Mouse (Mus musculus) limb, embryonic 13.5 days (tissue): Measurements from ENCODE around the gene Plg. TPM values are rescaled to one million over a fixed set of nuclear protein-coding genes. Genes with fewer than 3 reads are reported as not detected.
A peak's percentile ranks its signal among the peaks of the same experiment; 100 is the strongest.

ENCODE experiments used
- ATAC-seq: fragments of 200-750 bp; cut with Nextera tagmentation; 2 replicates; pipeline ENCODE4 v1.8.0; 2017; ENCODE audit warnings: low read depth, moderate number of reproducible peaks, moderate TSS enrichment; ENCODE audit not compliant: low FRiP score
- H3K27ac ChIP-seq: fragments of 300-500 bp; sonication (generic); 2 replicates; pipeline ENCODE4 v1.5.1; 2015; ENCODE audit warnings: inconsistent platforms, mild to moderate bottlenecking, moderate library complexity
- H3K27me3 ChIP-seq: fragments of 300-500 bp; sonication (generic); 2 replicates; pipeline ENCODE4 v1.6.1; 2015; ENCODE audit warnings: mild to moderate bottlenecking, inconsistent platforms
- H3K36me3 ChIP-seq: fragments of 300-500 bp; sonication (generic); 2 replicates; pipeline ENCODE4 v1.6.1; 2015; ENCODE audit warnings: inconsistent platforms, mild to moderate bottlenecking, moderate library complexity
- H3K4me1 ChIP-seq: fragments of 300-500 bp; sonication (generic); 2 replicates; pipeline ENCODE4 v1.6.1; 2015; ENCODE audit warnings: inconsistent platforms
- H3K4me2 ChIP-seq: fragments of 300-500 bp; sonication (generic); replicated peaks from 2 replicates; pipeline ENCODE4 v1.6.1; 2015; ENCODE audit warnings: inconsistent platforms, mild to moderate bottlenecking, moderate library complexity
- H3K4me3 ChIP-seq: fragments of 300-500 bp; sonication (generic); 2 replicates; pipeline ENCODE4 v1.5.1; 2015; ENCODE audit warnings: moderate library complexity, mild to moderate bottlenecking, inconsistent platforms
- H3K9ac ChIP-seq: fragments of 300-500 bp; sonication (generic); 2 replicates; pipeline ENCODE4 v1.6.1; 2015; ENCODE audit warnings: mild to moderate bottlenecking, inconsistent platforms
- H3K9me3 ChIP-seq: fragments of 300-500 bp; sonication (generic); 2 replicates; pipeline ENCODE4 v1.6.1; 2016; ENCODE audit warnings: inconsistent platforms
- WGBS: fragments of 180-500 bp; shearing (Covaris S2); methylation state at CpG from one replicate; pipeline ENCODE4 v1.1.7; 2015; 5-methylcytosine and 5-hydroxymethylcytosine counted together
- polyA plus RNA-seq: library from polyadenylated mRNA; unstranded; fragments of >200 nt; fragmentation: Nextera tagmentation; extraction: Ambion mirVana; gene quantifications from 2 replicates; pipeline ENCODE4 v1.2.1, GENCODE M21; 2015

Gene Plg
- polyA plus RNA-seq, 1 experiment from 2014 or later = 0.08 TPM

GRCm38 (mm10) chr17:12427156-12427555 lies 48.7 kb downstream of the Plg start:
- ATAC-seq = no peak
- peaks cover 13% of the 10 kb centered on the region for H3K4me1 ChIP-seq
- H3K9me3 ChIP-seq = no peaks in the 10 kb centered on the region
- 51% methylated on average over 3 of the region's 3 CpGs for WGBS
- H3K9ac ChIP-seq = no peak overlapping the region
- H3K4me3 ChIP-seq = no peak overlapping the region
- no peaks in the 10 kb centered on the region for H3K27me3 ChIP-seq
- no peaks in the 10 kb centered on the region for H3K36me3 ChIP-seq
- H3K27ac ChIP-seq = no peak overlapping the region
- H3K4me2 ChIP-seq = no peak overlapping the region

DNA sequence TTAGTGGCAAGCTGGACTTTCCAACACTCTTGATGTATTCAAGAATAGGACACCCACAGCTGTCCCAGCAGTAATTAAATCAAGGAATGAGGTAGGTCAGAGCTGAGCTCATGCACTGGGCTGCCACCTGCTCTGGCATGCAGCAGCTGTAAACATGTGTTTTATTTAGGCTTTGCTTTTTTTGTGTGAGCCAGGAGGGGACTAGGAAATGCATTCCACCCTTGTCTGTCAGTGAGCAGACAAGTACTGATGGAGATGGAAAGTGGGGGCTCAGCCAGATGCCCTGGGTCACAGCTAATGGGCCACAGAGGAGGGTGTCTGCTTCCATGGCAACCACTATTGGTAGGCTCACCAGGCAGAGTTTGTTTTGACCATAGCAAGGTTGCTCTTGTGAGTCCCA lies 50.0 kb downstream of the Plg start:
- Histone ChIP-seq H3K9me3 (no peaks in the 10 kb centered on the region), H3K9ac (no peak overlapping the region), H3K4me3 (no peak overlapping the region), H3K36me3 (no peaks in the 10 kb centered on the region), H3K27me3 (no peaks in the 10 kb centered on the region), H3K4me2 (no peak overlapping the region), H3K27ac (no peak overlapping the region), H3K4me1 (peaks cover 18% of the 10 kb centered on the region)
- ATAC-seq = peak; percentile 83

GRCm38 (mm10) chr17:12431707-12432106 lies 53.3 kb downstream of the Plg start:
- Histone ChIP-seq H3K9me3 (no peaks in the 10 kb centered on the region), H3K4me2 (no peak overlapping the region), H3K9ac (no peak overlapping the region), H3K4me3 (no peak overlapping the region), H3K4me1 (peaks cover 18% of the 10 kb centered on the region), H3K27me3 (no peaks in the 10 kb centered on the region), H3K27ac (no peak overlapping the region), H3K36me3 (no peaks in the 10 kb centered on the region)
- ATAC-seq = no peak
- 53% methylated on average over 5 of the region's 5 CpGs for WGBS

DNA sequence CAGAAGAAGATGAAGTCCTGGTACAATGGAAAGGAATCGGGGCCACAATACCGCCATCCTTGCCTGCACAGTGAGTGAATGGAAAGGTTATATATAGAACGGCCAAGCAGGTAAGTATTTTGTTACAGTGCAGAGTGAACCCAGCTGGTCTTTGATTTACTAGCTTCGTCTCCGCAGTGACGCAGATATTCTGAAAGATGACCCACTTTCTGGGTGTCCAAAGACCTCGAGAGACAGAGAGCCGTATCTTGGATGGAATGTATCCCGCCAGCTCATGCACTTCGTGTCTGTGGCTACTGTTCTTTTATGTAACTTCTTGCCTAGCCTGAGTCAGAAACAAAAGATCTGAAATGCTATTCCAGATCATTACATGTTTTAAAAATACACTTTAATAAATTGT lies 59.4 kb downstream of the Plg start:
- Histone ChIP-seq H3K36me3 (no peaks in the 10 kb centered on the region), H3K27ac (no peak overlapping the region), H3K4me3 (no peak overlapping the region), H3K4me1 (no peaks in the 10 kb centered on the region), H3K27me3 (no peaks in the 10 kb centered on the region), H3K9me3 (no peaks in the 10 kb centered on the region), H3K4me2 (no peak overlapping the region), H3K9ac (no peak overlapping the region)
- no peak for ATAC-seq
- 78% methylated on average over 10 of the region's 10 CpGs for WGBS

GRCm38 (mm10) chr17:12444561-12444960 lies 66.2 kb downstream of the Plg start:
- no peaks in the 10 kb centered on the region for H3K9me3 ChIP-seq
- no peak for ATAC-seq
- 80% methylated on average over 2 of the region's 2 CpGs for WGBS

GRCm38 (mm10) chr17:12451234-12451633 lies 72.8 kb downstream of the Plg start:
- Histone ChIP-seq H3K9ac (no peak overlapping the region), H3K4me3 (no peak overlapping the region), H3K27ac (no peak overlapping the region), H3K36me3 (no peaks in the 10 kb centered on the region), H3K27me3 (no peaks in the 10 kb centered on the region), H3K4me2 (no peak overlapping the region), H3K9me3 (no peaks in the 10 kb centered on the region), H3K4me1 (peaks cover 5% of the 10 kb centered on the region)
- ATAC-seq = no peak
- 52% methylated on average over 4 of the region's 4 CpGs for WGBS

More at GRCm38 (mm10) chr17:12444561-12444960, 66.2 kb downstream of the Plg start:
- Histone ChIP-seq H3K4me1 (no peaks in the 10 kb centered on the region), H3K4me2 (no peak overlapping the region), H3K36me3 (no peaks in the 10 kb centered on the region), H3K4me3 (no peak overlapping the region), H3K27me3 (no peaks in the 10 kb centered on the region), H3K27ac (no peak overlapping the region), H3K9ac (no peak overlapping the region)

DNA sequence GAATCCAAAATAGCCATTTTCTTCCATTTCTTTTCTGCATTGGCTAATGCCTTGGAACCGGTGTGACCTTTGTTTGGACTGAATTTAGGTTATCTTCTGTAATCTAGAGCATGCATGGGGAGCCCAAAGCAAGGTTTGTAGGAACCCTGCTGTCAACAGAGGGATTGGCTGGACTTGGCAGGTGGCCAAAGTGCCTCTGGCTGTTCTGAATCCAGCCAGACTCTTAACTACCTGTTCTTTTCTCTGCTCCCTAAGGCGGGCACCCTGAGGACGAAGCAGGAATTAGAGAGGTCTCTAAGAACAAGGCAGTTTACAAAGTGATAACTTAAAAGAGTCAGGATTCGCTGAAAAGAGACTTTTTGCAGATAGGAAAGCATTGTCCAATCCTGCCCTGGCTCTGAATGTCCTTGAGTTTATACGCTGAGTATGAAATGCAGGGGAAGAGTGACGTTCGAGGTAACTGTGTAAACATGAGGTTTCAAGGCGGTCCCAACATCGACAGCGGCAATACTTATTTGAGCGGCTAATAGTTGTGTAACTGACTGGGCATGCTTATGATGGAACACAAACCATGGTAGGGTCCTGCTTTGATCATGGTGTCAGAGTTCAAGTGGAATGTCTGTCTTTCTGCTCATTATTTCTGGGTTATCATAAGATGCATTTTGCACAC lies 74.6 kb downstream of the Plg start:
- WGBS = 71% methylated on average over 11 of the region's 11 CpGs

GRCm38 (mm10) chr17:12453691-12454090 lies 75.3 kb downstream of the Plg start:
- Histone ChIP-seq H3K4me3 (no peak overlapping the region), H3K27ac (no peak overlapping the region), H3K27me3 (no peaks in the 10 kb centered on the region), H3K36me3 (no peaks in the 10 kb centered on the region), H3K4me2 (no peak overlapping the region), H3K4me1 (peaks cover 5% of the 10 kb centered on the region), H3K9me3 (no peaks in the 10 kb centered on the region), H3K9ac (no peak overlapping the region)
- no peak for ATAC-seq
- 82% methylated on average over 6 of the region's 6 CpGs for WGBS

More for the DNA sequence above, 74.6 kb downstream of the Plg start:
- Histone ChIP-seq H3K4me2 (no peak overlapping the region), H3K27ac (no peak overlapping the region), H3K9me3 (no peaks in the 10 kb centered on the region), H3K9ac (no peak overlapping the region), H3K36me3 (no peaks in the 10 kb centered on the region), H3K27me3 (no peaks in the 10 kb centered on the region), H3K4me1 (peaks cover 5% of the 10 kb centered on the region), H3K4me3 (no peak overlapping the region)
- ATAC-seq = no peak

GRCm38 (mm10) chr17:12455143-12455790 lies 76.9 kb downstream of the Plg start:
- Histone ChIP-seq H3K4me2 (no peak overlapping the region), H3K4me1 (peaks cover 5% of the 10 kb centered on the region), H3K4me3 (no peak overlapping the region), H3K27me3 (no peaks in the 10 kb centered on the region), H3K9ac (no peak overlapping the region), H3K36me3 (no peaks in the 10 kb centered on the region), H3K27ac (no peak overlapping the region), H3K9me3 (no peaks in the 10 kb centered on the region)
- WGBS = 79% methylated on average over 5 of the region's 5 CpGs
- ATAC-seq = no peak

GRCm38 (mm10) chr17:12461168-12461567 lies 82.8 kb downstream of the Plg start:
- no peak overlapping the region for H3K27ac ChIP-seq
- H3K27me3 ChIP-seq = 0 out of 2 replicates have a peak, but pooled peaks cover 3% of the 10 kb centered on the region
- H3K4me1 ChIP-seq = no peaks in the 10 kb centered on the region
- no peak overlapping the region for H3K4me3 ChIP-seq
- H3K9ac ChIP-seq = no peak overlapping the region
- ATAC-seq = no peak
- no peaks in the 10 kb centered on the region for H3K9me3 ChIP-seq
- H3K36me3 ChIP-seq = no peaks in the 10 kb centered on the region
- no peak overlapping the region for H3K4me2 ChIP-seq

GRCm38 (mm10) chr17:12466501-12467000 lies 88.1 kb downstream of the Plg start:
- Histone ChIP-seq H3K9ac (no peak overlapping the region), H3K4me1 (no peaks in the 10 kb centered on the region), H3K27ac (no peak overlapping the region), H3K9me3 (no peaks in the 10 kb centered on the region), H3K27me3 (0 out of 2 replicates have a peak, but pooled peaks cover 6% of the 10 kb centered on the region), H3K4me3 (no peak overlapping the region), H3K4me2 (no peak overlapping the region), H3K36me3 (no peaks in the 10 kb centered on the region)
- WGBS = 76% methylated on average over 4 of the region's 4 CpGs
- no peak for ATAC-seq

DNA sequence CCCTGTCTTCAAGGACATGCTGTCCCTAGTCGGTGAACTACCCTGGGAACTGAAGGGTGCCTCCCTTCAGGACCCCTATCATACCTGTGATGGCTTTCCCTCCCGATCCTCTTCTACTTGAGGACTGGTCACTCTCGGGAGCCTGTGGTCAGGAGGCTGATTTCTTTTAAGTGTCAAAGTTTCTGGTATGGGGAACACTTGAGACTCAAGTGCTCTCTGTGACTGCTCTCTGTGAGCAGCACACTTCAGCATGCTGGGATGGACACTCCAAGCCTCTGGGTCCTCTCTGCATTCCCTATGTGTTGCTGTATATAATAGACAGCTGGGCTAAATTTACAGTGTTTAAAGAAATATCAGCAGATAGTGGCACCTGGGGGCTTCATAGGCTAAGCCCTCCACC lies 89.2 kb downstream of the Plg start:
- no peak overlapping the region for H3K4me3 ChIP-seq
- H3K9ac ChIP-seq = no peak overlapping the region
- H3K4me2 ChIP-seq = no peak overlapping the region
- H3K4me1 ChIP-seq = no peaks in the 10 kb centered on the region
- H3K9me3 ChIP-seq = no peaks in the 10 kb centered on the region
- no peak for ATAC-seq
- H3K36me3 ChIP-seq = no peaks in the 10 kb centered on the region
- 81% methylated on average over 3 of the region's 3 CpGs for WGBS
- H3K27me3 ChIP-seq = 0 out of 2 replicates have a peak, but pooled peaks cover 6% of the 10 kb centered on the region
- no peak overlapping the region for H3K27ac ChIP-seq
